Mouse (Mus musculus): ENCODE results near the gene Vmn2r95. TPM values are rescaled to one million over a fixed set of nuclear protein-coding genes. Genes with fewer than 3 reads are reported as not detected.
"Not testable (repeated sequence)": the region's sequence is repeated elsewhere in the genome, so short reads cannot be mapped to it uniquely, and the experiment has no call there.

Gene Vmn2r95
- not detected in 2 replicates for polyA plus RNA-seq (2012; ENCODE audit: insufficient read depth, insufficient read length, missing spikeins)

DNA sequence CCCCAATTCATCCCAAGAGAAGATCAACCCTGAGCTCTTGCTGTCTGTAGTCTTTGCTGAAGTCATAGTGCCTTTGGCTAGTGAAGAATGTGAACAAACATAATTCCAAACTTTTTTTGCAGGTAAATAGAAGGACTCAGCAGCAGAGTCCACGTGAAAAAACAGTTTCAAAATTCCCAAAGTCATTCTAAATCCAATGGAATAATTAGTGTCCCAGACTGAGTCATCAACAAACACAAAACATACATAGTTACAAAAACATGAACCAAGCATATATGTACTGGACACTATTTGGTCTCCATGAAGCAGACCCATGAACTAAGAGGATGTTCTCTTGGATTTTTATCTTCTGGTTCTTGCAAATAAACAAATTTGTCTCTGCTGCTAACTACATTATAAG, at the start of gene Vmn2r95:
Vmn2r95 (plus strand) TSS at position 301 of the 400 bp plus-strand sequence.
- Histone ChIP-seq H3K4me1 (ENCODE audit: control insufficient read depth, insufficient read depth, insufficient read length, low read length) (no peaks in the 10 kb centered on the region), H3K4me3 (ENCODE audit: insufficient read depth, low read depth, low read length) (no peak within 1 kb of the TSS), H3K27ac (replicated peaks; ENCODE audit: low read depth, low read length) (no peak within 1 kb of the TSS)

DNA sequence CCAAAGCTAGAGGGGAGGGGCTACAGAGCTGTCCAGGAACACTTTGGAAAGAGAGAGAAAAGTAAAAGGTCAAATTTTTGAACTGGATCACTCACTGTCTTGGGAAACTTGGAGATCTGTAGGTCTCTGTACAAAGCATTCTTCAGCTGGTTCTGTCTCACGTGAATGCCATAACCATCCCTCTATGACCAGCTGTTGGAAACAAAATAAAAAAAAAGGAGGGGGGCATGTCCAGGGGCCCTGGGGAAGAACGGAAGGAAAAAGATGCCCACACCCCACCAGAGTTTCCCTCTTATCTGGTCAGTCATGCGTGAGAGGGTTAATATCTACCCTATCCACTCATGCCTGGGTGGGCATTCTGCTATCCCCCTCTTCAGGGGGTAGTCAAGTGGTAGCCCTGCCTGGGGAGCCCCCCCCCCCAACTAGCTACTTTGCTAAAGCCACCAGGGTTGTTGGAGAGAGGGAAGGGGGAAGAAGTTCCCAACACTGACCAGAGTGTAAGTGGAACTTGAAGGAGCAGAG, 31.8 kb downstream of the Vmn2r95 start:
- no peaks in the 10 kb centered on the region for H3K4me1 ChIP-seq (ENCODE audit: control insufficient read depth, insufficient read depth, insufficient read length, low read length)
- H3K4me3 ChIP-seq (ENCODE audit: insufficient read depth, low read depth, low read length): no peak overlapping the region
- H3K27ac ChIP-seq (replicated peaks; ENCODE audit: low read depth, low read length): no peak overlapping the region

DNA sequence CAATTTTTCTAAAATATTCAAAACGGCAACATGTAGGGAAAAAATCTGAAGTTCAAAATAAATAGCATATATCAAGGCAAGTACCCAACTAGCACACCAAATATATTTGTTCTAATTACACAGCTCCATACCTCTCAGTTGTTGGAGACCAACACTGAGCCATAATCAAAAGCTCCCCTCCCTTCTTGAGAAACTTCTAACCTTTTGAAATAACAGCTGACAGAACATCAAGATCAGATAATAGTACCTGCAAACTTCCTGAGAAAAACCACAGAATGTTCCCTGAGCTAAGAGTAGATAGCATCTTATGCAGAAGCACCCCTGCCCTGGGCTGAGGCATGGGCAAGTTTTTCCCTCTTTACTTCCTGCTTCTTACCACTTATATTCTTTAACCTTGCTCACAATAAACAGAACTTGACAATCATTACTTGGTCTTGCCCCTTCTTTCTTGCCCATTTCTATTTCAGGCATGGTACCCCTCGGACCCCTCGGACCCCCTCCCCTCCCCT, 34.3 kb downstream of the Vmn2r95 start:
- H3K27ac ChIP-seq (replicated peaks; ENCODE audit: low read depth, low read length); H3K4me3 ChIP-seq (ENCODE audit: insufficient read depth, low read depth, low read length); H3K4me1 ChIP-seq (ENCODE audit: control insufficient read depth, insufficient read depth, insufficient read length, low read length): not testable (repeated sequence)

DNA sequence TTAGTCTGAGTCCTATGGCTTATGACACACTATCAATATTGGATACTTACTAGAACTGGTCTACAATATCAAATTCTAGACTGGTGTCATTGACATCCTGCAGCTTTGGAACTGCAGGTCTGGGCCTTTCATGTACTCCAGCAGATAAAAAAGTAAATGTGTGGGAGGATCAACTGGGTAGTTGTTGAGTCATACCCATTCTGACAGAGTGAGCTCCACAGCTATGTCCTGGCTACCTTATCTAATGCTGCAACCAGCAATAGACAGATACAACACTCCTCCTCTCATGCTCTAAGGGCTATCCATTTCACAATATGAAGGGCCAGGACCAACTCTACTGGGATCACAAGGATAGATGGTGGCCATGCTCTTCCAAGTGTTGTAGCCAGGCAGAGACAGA, 38.8 kb downstream of the Vmn2r95 start:
- Histone ChIP-seq H3K4me3 (ENCODE audit: insufficient read depth, low read depth, low read length) (no peak overlapping the region), H3K4me1 (ENCODE audit: control insufficient read depth, insufficient read depth, insufficient read length, low read length) (no peaks in the 10 kb centered on the region), H3K27ac (replicated peaks; ENCODE audit: low read depth, low read length) (no peak overlapping the region)

DNA sequence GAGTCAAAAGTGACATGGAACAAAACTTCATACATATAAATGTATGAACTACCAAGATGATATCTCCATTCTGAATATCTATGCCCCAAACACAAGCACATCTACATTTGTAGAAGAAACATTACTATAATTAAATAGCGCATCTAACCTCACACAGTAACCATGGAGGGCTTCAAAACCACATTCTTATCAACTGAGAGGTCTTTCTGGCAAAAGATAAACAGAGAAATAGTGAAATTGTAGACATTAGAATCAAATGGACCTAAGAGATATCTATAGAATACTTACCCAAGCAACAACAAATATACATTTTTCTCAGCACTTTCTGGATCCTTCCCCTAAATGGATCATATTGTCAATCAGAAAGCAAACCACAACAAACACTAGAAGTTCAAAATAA, 56.0 kb downstream of the Vmn2r95 start:
- Histone ChIP-seq H3K4me3 (ENCODE audit: insufficient read depth, low read depth, low read length) (no peak overlapping the region), H3K4me1 (ENCODE audit: control insufficient read depth, insufficient read depth, insufficient read length, low read length) (no peaks in the 10 kb centered on the region), H3K27ac (replicated peaks; ENCODE audit: low read depth, low read length) (no peak overlapping the region)

Other genes with a start within 250 kb of the Vmn2r95 start
- not detected in 2 replicates for gene Vmn2r94, start 146.3 kb upstream of the Vmn2r95 start, polyA plus RNA-seq (2012; ENCODE audit: insufficient read depth, insufficient read length, missing spikeins)
- gene Vmn2r93, start 126.0 kb upstream of the Vmn2r95 start, polyA plus RNA-seq (2012; ENCODE audit: insufficient read depth, insufficient read length, missing spikeins): not detected in 2 replicates
- not detected in 2 replicates for gene Vmn2r96, start 149.1 kb downstream of the Vmn2r95 start, polyA plus RNA-seq (2012; ENCODE audit: insufficient read depth, insufficient read length, missing spikeins)

Data from brown adipose tissue, adult 24 weeks (tissue).